Mouse (Mus musculus): ENCODE measurements around the gene Rhd. TPM values are rescaled to one million over a fixed set of nuclear protein-coding genes. Genes with fewer than 3 reads are reported as not detected.
A peak's percentile ranks its signal among the peaks of the same experiment; 100 is the strongest.

Rhd gene
- polyA plus RNA-seq, 1 experiment from 2014 or later = 2.9 TPM

DNA sequence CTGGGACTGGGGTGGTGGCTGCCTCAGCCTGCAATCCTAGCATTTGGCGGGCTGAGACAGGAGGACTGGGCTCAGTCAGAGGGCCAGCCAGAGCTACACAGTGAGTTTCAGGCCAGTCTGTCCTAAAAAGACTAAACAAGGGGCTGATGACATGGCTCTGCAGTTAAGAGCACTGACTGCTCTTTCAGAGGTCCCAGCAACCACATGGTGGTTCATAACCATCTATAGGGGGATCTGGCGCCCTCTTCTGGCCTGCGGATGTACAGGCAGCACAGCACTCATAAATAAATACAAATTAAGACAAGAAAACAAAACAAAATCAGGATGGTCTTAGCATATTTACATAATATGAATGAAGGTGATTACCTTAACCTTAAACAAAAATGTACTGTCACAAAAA, 49.1 kb downstream of the Rhd start:
- no peak for ATAC-seq (ENCODE audit: insufficient number of reproducible peaks, low FRiP score, low TSS enrichment, low read depth)
- no peak overlapping the region for H3K27ac ChIP-seq (replicated peaks)
- H3K9ac ChIP-seq = no peak overlapping the region
- peaks cover 17% of the 10 kb centered on the region for H3K4me1 ChIP-seq
- H3K4me2 ChIP-seq (replicated peaks) = peak overlapping the region; percentile 58
- H3K27me3 ChIP-seq = no peaks in the 10 kb centered on the region
- H3K4me3 ChIP-seq (replicated peaks) = peak overlapping the region; percentile 93; the same call in 1 of the 2 replicates
- H3K9me3 ChIP-seq (replicated peaks) = no peaks in the 10 kb centered on the region
- peaks cover 28% of the 10 kb centered on the region for H3K36me3 ChIP-seq
- 33% methylated on average over 3 of the region's 3 CpGs for WGBS

DNA sequence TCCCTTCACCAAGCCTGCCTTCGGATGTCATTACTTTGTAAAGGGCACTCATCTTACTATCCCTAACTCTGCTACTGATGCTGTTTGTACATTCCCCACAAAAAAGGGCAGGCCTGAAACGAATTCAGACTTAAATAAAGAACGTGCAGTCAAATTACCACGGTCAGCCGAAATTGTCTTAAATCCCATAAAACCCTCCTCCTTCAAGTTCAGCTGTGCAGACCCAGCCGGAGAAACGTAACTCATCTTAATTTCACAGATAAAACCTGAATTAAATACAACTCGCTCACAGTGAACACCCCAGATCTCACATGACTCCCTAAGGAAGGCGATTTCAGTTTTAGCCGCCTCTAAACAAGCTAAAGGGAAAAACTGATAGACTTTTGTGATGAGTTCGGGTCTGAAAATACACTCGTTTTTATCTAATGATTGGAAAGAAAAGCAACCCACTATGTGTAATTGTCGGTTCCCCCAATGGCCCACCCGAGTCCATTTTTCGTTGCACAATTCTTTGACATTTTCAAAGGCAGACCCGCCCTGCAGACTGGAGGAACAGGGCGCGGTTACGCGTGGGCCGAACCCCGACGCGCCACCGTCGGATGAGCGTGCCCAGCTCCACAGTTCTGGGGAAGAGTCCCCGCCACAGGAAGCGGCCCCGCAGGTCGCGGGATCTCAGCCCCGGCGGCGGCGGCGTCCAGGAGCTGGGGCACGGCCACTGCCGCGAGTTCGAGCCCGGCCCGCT, 50.0 kb downstream of the Rhd start:
- Histone ChIP-seq H3K36me3 (peaks cover 20% of the 10 kb centered on the region), H3K9ac (peak overlapping the region; percentile 83), H3K9me3 (replicated peaks) (no peaks in the 10 kb centered on the region), H3K27ac (replicated peaks) (peak overlapping the region; percentile 98), H3K4me1 (peaks cover 18% of the 10 kb centered on the region), H3K4me2 (replicated peaks) (peak overlapping the region; percentile 58), H3K4me3 (replicated peaks) (peak overlapping the region; percentile 93), H3K27me3 (no peaks in the 10 kb centered on the region)
- ATAC-seq (ENCODE audit: insufficient number of reproducible peaks, low FRiP score, low TSS enrichment, low read depth) = peak; percentile 56
- under 1% methylated on average over 43 of the region's 43 CpGs for WGBS

DNA sequence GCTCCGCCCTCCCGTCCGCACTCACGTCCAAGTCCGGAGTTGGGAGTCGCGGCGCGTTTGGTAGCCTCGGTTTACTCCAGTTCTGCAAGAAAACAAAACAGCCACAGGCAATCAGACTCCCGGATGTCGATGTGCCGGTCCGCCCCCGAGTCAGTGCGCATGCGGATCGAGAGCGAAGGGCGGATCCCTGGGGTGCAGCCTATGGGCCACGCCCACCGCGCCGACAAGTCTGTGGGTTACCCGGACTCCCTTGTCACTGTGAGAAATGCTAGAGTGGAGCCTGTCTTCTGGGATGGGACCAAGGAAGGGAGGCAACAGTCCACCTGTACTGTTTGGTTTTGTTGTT, 50.5 kb downstream of the Rhd start, which contains the start of gene Tmem50a:
Gene Tmem50a (minus strand): TSS at position 161 of the 346 bp plus-strand sequence.
- Histone ChIP-seq H3K27ac (replicated peaks) (peak within 1 kb of the TSS; percentile 98), H3K4me1 (peaks cover 21% of the 10 kb centered on the region), H3K36me3 (peaks cover 14% of the 10 kb centered on the region; the same call in 1 of the 2 replicates), H3K4me2 (replicated peaks) (peak within 1 kb of the TSS; percentile 58), H3K9ac (peak within 1 kb of the TSS; percentile 83), H3K4me3 (replicated peaks) (peak within 1 kb of the TSS; percentile 93), H3K9me3 (replicated peaks) (no peaks in the 10 kb centered on the region), H3K27me3 (no peaks in the 10 kb centered on the region)
- under 1% methylated on average over 25 of the region's 25 CpGs for WGBS
- ATAC-seq (ENCODE audit: insufficient number of reproducible peaks, low FRiP score, low TSS enrichment, low read depth) = peak; percentile 89

DNA sequence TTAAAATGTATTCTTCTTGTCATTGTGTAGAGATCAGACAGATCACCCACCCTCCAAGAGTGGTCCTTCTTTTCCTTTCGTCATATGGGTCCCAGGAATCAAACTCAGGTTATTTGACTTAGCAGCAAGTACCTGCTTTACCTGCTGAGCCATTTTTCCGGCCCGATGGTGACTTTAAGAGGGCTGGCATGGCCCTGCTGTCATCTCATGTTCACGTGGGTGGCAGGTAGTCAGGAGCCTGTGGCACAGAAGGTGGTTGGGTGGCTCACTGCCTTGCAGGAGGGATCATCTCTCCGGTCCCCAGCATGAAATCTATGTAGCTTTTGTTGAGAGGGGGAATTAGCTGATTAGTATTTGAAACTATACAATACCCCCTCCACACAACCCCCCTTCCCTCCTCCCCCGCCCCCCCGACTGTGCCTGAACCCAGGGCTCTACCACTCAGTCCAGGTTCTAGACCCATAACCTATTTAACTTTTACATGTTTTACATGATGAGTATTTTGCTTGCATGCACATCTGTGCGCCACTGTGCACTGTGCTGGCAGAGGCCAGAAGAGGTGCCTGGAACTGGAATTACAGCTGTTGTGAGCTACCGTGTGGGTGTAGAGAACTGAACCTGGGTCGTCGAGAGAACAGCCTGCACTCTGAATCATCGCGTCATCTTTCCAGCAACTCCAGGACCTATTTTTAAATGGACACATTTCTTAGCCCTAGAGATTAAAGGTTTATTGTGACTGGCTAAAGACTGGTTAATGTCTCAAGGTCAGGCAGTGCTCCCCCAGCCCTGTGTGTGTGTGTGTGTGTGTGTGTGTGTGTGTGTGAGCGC, 51.1 kb downstream of the Rhd start:
- H3K4me1 ChIP-seq = peaks cover 21% of the 10 kb centered on the region
- peak overlapping the region; percentile 83; the same call in 1 of the 2 replicates for H3K9ac ChIP-seq
- H3K4me2 ChIP-seq (replicated peaks) = peak overlapping the region; percentile 58
- H3K27me3 ChIP-seq = no peaks in the 10 kb centered on the region
- peak overlapping the region; percentile 93 for H3K4me3 ChIP-seq (replicated peaks)
- peaks cover 10% of the 10 kb centered on the region; the same call in 1 of the 2 replicates for H3K36me3 ChIP-seq
- 51% methylated on average over 14 of the region's 14 CpGs for WGBS
- H3K27ac ChIP-seq (replicated peaks) = peak overlapping the region; percentile 98
- peak; percentile 8; the same call in 1 of the 2 replicates for ATAC-seq (ENCODE audit: insufficient number of reproducible peaks, low FRiP score, low TSS enrichment, low read depth)
- no peaks in the 10 kb centered on the region for H3K9me3 ChIP-seq (replicated peaks)

DNA sequence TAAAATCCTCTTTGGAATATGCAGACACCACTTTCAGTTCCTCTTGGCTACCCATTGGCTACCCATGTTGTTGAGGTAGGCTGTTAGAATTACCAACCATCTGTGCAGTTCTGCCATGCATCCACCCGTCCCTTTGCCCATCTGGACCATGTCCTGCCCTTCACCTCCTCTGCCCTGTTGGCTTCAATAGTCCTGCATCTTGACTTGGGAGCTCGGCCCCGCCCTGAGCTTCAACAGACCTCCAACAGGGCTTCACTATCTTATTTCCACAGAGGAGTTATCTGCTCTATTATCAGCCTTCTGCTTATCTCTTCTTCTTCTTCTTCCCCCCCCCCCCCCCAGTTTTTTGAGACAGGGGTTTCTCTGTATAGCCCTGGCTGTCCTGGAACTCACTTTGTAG, 52.9 kb downstream of the Rhd start:
- 74% methylated on average over 3 of the region's 3 CpGs for WGBS
- H3K27me3 ChIP-seq = no peaks in the 10 kb centered on the region

DNA sequence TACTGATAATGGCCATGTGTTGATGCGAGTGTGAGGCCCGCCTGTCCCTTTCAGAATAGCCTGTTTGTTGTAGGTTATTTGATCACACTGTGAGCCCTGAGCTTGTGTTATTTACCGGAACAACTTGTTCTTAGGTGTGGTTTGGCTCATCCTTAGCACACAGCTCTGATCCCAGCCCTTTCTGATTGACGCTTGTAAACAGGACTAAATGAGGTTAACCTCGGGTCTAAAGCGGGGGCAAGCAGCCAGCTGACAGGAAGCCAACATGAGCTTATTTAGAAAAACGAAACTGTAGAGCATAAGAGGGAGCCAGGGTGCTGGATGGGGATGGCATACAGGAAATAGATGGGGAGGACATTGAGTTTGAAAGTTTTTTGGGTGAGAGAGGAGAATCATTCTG, 54.0 kb downstream of the Rhd start:
- peaks cover 20% of the 10 kb centered on the region for H3K4me1 ChIP-seq
- H3K36me3 ChIP-seq = no peaks in the 10 kb centered on the region
- no peak overlapping the region for H3K9ac ChIP-seq
- no peaks in the 10 kb centered on the region for H3K9me3 ChIP-seq (replicated peaks)
- WGBS = 38% methylated on average over 7 of the region's 7 CpGs
- no peak overlapping the region for H3K4me2 ChIP-seq (replicated peaks)
- no peak for ATAC-seq (ENCODE audit: insufficient number of reproducible peaks, low FRiP score, low TSS enrichment, low read depth)
- H3K27ac ChIP-seq (replicated peaks) = peak overlapping the region; percentile 45
- H3K4me3 ChIP-seq (replicated peaks) = no peak overlapping the region
- no peaks in the 10 kb centered on the region for H3K27me3 ChIP-seq

More for the DNA sequence above, 52.9 kb downstream of the Rhd start:
- Histone ChIP-seq H3K27ac (replicated peaks) (no peak overlapping the region), H3K4me2 (replicated peaks) (no peak overlapping the region), H3K4me1 (peaks cover 22% of the 10 kb centered on the region), H3K9me3 (replicated peaks) (no peaks in the 10 kb centered on the region), H3K9ac (no peak overlapping the region), H3K36me3 (no peaks in the 10 kb centered on the region), H3K4me3 (replicated peaks) (no peak overlapping the region)
- ATAC-seq (ENCODE audit: insufficient number of reproducible peaks, low FRiP score, low TSS enrichment, low read depth) = no peak

DNA sequence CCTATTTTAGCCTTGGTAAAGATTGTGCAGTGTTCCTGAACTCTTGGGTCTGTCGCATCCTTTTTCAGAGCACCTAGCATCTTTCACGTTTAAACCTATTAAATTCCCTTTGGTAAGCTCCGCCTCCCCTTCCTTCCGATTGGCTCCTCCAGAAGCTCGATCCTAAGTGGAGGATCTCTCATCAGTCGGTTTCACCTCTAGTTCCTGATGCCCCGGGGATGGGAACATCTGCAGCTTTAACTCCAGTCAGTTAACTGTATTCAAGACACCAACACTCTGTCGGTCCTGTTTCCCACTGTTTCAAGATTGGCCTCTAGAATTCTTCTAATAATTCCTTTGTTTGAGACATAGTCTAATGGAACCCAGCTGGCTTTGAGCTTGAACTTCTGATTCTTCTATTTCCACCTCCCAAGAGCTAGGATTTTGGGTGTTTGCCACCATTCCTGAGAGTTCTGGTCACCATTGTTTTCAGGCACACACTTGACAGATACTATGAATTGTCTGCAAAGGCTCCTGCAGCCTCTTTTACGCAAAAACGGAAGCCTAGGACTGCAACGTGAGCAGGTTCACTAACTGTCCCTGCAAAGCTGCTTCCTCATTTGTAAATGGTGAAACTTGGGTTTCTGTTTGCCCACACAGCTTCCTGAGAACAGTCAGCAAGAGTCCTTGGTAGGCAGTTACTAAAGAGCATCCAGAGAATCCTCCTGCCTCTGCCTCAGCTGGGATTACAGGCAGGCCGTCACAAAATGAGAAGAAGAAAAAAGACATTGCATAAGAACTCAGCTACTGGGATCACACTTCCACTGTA, 55.6 kb downstream of the Rhd start:
- no peak for ATAC-seq (ENCODE audit: insufficient number of reproducible peaks, low FRiP score, low TSS enrichment, low read depth)
- WGBS = 36% methylated on average over 12 of the region's 12 CpGs
- Histone ChIP-seq H3K36me3 (no peaks in the 10 kb centered on the region), H3K27ac (replicated peaks) (0 out of 2 replicates have a peak overlapping the region, but pooled peaks have one; percentile 44), H3K9ac (no peak overlapping the region), H3K27me3 (no peaks in the 10 kb centered on the region), H3K4me3 (replicated peaks) (no peak overlapping the region), H3K9me3 (replicated peaks) (no peaks in the 10 kb centered on the region), H3K4me1 (peaks cover 18% of the 10 kb centered on the region), H3K4me2 (replicated peaks) (no peak overlapping the region)

DNA sequence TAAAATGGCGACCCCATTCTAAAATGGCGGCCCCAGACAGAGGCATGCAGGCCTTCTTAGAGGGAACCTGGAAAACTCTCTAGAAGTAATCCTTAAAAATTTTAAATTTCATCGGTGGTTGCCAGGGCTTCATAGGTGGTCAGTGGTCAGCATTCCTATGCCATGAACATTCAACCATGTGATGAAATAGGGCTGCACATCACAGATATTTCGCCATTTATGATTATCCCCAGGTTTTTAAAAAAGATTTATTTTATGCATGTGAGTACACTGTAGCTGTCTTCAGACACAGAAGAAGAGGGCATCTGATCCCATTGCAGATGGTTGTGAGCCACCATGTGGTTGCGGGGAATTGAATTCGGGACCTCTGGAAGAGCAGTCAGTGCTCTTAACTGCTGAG, 56.3 kb downstream of the Rhd start:
- H3K9ac ChIP-seq = no peak overlapping the region
- no peak overlapping the region for H3K4me2 ChIP-seq (replicated peaks)
- ATAC-seq (ENCODE audit: insufficient number of reproducible peaks, low FRiP score, low TSS enrichment, low read depth) = no peak
- H3K36me3 ChIP-seq = peaks cover 5% of the 10 kb centered on the region
- peaks cover 18% of the 10 kb centered on the region for H3K4me1 ChIP-seq
- no peaks in the 10 kb centered on the region for H3K9me3 ChIP-seq (replicated peaks)
- 94% methylated on average over 6 of the region's 6 CpGs for WGBS
- no peak overlapping the region for H3K4me3 ChIP-seq (replicated peaks)
- no peaks in the 10 kb centered on the region for H3K27me3 ChIP-seq
- H3K27ac ChIP-seq (replicated peaks) = no peak overlapping the region

DNA sequence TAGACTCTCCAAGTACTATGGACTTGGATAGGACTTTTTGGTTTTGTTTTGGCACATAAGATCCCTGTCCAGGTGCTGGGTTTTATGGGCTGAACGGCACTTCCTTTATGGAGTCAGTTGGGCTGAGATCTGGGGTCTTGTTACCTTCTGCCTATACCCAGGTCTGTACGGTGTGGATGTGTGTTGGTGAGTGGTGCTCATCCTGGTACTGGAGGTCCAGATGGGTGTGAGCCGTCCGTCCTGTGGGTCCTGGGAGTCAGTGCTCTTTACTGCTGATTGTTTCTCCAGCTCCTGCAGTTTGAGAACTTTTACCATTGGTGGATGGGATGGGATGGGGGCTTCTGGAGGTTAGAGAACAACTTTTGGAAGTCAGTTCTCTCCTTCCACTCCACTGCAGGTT, 57.4 kb downstream of the Rhd start:
- no peak overlapping the region for H3K4me2 ChIP-seq (replicated peaks)
- H3K9me3 ChIP-seq (replicated peaks) = no peaks in the 10 kb centered on the region
- peaks cover 26% of the 10 kb centered on the region for H3K4me1 ChIP-seq
- H3K27ac ChIP-seq (replicated peaks) = no peak overlapping the region
- 94% methylated on average over 4 of the region's 4 CpGs for WGBS
- H3K9ac ChIP-seq = no peak overlapping the region
- H3K4me3 ChIP-seq (replicated peaks) = no peak overlapping the region
- ATAC-seq (ENCODE audit: insufficient number of reproducible peaks, low FRiP score, low TSS enrichment, low read depth) = no peak
- no peaks in the 10 kb centered on the region for H3K27me3 ChIP-seq
- peaks cover 16% of the 10 kb centered on the region for H3K36me3 ChIP-seq

DNA sequence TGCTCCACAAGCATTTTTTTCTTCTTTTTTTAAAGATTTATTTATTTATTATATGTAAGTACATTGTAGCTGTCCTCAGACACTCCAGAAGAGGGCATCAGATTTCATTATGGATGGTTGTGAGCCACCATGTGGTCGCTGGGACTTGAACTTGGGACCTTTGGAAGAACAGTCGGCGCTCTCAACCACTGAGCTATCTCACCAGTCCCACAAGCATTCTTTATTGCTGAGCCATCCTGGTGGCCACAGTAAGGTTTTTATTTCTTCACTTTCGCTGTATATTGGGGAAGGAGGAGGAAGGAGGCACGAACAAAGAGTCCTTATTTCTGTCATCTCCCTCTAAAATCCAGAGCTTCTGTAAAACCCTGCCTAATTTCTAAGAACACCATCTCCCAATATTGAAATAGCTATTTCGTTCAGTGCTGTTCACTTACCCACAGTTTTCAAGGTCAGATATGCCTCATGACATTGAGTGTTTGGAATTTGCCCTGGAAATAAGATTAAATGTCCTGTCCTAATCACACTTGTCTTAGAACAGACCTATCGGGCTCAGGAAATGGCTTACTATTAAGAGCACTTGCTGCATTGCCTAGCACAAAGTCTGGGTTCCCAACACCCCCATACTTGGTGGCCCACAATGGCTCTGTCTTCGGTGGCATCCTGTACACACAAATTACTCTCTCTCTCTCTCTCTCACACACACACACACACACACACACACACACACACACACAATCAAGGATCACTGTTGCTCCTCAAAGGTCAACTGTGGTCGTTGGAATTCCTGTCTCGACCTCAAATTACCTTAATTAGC, 58.0 kb downstream of the Rhd start:
- Histone ChIP-seq H3K4me3 (replicated peaks) (peak overlapping the region; percentile 100), H3K9ac (peak overlapping the region; percentile 100), H3K9me3 (replicated peaks) (no peaks in the 10 kb centered on the region), H3K27me3 (no peaks in the 10 kb centered on the region), H3K27ac (replicated peaks) (peak overlapping the region; percentile 96), H3K4me2 (replicated peaks) (peak overlapping the region; percentile 69), H3K4me1 (peaks cover 26% of the 10 kb centered on the region), H3K36me3 (peaks cover 21% of the 10 kb centered on the region)
- ATAC-seq (ENCODE audit: insufficient number of reproducible peaks, low FRiP score, low TSS enrichment, low read depth) = no peak
- WGBS = 55% methylated on average over 10 of the region's 10 CpGs
